Mouse (Mus musculus): Measurements from ENCODE around the gene Inpp5a. TPM values are rescaled to one million over a fixed set of nuclear protein-coding genes. Genes with fewer than 3 reads are reported as not detected.

Inpp5a gene
- polyA plus RNA-seq, 1 experiment, result 26.7 TPM

- DNase-seq (ENCODE audit: low spot score), result peak; percentile 64
Observed at GRCm38 (mm10) chr7:139472865-139473549, 84.1 kb downstream of the Inpp5a start.

- DNase-seq (ENCODE audit: low spot score), result no peak
Observed at GRCm38 (mm10) chr7:139475896-139476295, 87.0 kb downstream of the Inpp5a start.

GRCm38 (mm10) chr7:139476700-139477099, 87.8 kb downstream of the Inpp5a start:
- DNase-seq (ENCODE audit: low spot score), result no peak

GRCm38 (mm10) chr7:139477748-139478147, 88.8 kb downstream of the Inpp5a start:
- no peak for DNase-seq (ENCODE audit: low spot score)

GRCm38 (mm10) chr7:139479077-139479476, 90.2 kb downstream of the Inpp5a start:
- no peak for DNase-seq (ENCODE audit: low spot score)

- DNase-seq (ENCODE audit: low spot score), result no peak
Observed at GRCm38 (mm10) chr7:139479626-139480025, 90.7 kb downstream of the Inpp5a start.

- no peak for DNase-seq (ENCODE audit: low spot score)
Observed at GRCm38 (mm10) chr7:139484206-139484955, 95.5 kb downstream of the Inpp5a start.

- DNase-seq (ENCODE audit: low spot score), result no peak
Observed at GRCm38 (mm10) chr7:139489721-139490211, 100.9 kb downstream of the Inpp5a start.

- no peak for DNase-seq (ENCODE audit: low spot score)
Observed at GRCm38 (mm10) chr7:139492351-139492750, 103.4 kb downstream of the Inpp5a start.

GRCm38 (mm10) chr7:139492946-139493345, 104.0 kb downstream of the Inpp5a start:
- no peak for DNase-seq (ENCODE audit: low spot score)

GRCm38 (mm10) chr7:139495791-139496190, 106.9 kb downstream of the Inpp5a start:
- DNase-seq (ENCODE audit: low spot score), result no peak

- no peak for DNase-seq (ENCODE audit: low spot score)
Observed at GRCm38 (mm10) chr7:139498038-139498625, 109.2 kb downstream of the Inpp5a start.

- no peak for DNase-seq (ENCODE audit: low spot score)
Observed at GRCm38 (mm10) chr7:139504064-139504463, 115.2 kb downstream of the Inpp5a start.

GRCm38 (mm10) chr7:139506677-139507412, 117.9 kb downstream of the Inpp5a start:
- no peak for DNase-seq (ENCODE audit: low spot score)

- no peak for DNase-seq (ENCODE audit: low spot score)
Observed at GRCm38 (mm10) chr7:139508938-139509337, 120.0 kb downstream of the Inpp5a start.

GRCm38 (mm10) chr7:139515959-139516660, 127.2 kb downstream of the Inpp5a start:
- DNase-seq (ENCODE audit: low spot score), result no peak

GRCm38 (mm10) chr7:139516661-139517016, 127.7 kb downstream of the Inpp5a start:
- no peak for DNase-seq (ENCODE audit: low spot score)

- no peak for DNase-seq (ENCODE audit: low spot score)
Observed at GRCm38 (mm10) chr7:139518352-139518751, 129.4 kb downstream of the Inpp5a start.

- DNase-seq (ENCODE audit: low spot score), result no peak
Observed at GRCm38 (mm10) chr7:139528309-139529076, 139.6 kb downstream of the Inpp5a start.

- no peak for DNase-seq (ENCODE audit: low spot score)
Observed at GRCm38 (mm10) chr7:139529208-139529607, 140.3 kb downstream of the Inpp5a start.

Measured in urinary bladder, adult 2 months (tissue).